Mouse (Mus musculus): ENCODE measurements around the gene Nop9.

Gene Nop9

DNA sequence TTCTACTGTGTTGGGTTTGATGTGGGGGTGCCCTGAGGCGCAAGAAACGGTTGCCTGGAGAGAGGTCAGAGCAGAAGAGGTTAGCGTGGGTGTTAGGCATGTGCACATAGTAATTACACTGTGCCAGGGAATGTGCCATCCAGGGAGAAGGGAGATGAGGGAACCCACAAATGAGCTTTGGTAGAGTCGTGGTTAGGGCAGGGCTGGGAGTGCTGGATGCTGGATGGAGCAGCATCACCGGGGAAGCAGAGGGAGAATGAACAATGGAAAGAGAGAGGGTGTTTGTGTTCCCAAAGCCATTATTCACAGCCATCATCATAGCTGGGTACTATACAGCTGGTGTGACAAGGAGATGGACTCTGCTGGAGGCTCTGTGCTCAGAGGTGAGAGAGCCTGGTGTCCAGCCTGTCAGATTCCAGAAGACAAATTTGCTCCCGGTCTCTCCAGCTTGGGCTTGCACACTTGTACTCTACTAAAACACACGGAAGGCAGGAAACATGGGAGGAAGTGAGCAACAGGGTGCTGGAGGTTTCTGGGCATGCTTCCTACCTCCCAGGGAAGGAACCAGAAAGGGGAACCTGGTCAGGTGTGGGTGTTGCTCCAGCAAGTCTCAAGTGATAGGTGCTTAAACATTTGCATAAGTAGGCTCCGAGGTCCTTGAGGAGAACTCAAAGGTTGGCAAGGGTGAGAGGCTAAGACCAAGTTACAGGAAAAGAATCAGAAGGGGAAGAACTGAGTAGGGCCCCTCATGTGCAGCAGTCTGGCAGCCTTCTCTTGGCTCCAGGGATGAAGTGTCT lies 17.4 kb upstream of the Nop9 start:
- DNase-seq (ENCODE audit: low spot score) = no peak

DNA sequence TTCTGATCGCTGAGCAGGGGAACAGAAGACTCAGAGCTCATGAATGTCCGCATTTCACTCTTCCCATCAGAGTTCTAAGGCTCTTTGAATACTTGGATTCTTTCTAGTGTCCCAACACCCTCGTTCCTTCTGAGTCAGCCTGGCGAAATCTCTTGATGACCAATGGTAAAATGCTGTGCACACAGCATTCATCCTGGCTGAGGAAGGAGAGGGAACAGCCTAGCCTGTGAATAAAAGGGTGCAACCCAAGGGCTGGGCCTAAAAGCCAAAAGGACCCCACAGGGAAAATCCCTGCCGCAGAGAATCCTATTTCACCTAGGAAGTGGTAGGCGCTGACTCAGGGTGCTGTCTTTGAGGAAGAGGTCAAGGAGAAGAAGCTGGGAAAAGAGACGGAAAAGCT lies 15.4 kb upstream of the Nop9 start:
- DNase-seq (ENCODE audit: low spot score) = no peak

DNA sequence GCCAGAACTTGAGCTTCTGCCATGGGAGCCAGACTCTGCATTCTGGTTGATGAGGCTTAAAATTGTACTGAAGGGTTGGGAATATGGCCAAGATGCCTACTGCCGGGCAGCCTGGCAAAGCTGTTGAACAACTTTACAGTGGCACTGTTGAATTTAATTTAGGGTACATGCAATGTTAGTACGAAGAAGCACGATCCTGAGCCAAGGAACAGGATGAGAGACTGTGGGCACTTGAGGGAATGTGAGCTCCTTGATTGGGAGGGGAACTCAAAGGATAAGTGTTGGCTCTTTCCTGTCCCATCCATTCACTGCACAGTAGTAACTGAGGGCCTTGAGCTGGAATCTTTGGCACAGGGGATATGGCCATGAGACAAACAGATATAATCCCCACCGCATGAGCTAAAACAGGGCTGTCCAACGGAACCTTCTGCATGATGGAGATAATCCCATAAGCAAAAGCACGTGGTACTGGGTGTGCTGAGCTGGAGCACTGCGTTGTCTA lies 14.9 kb upstream of the Nop9 start:
- DNase-seq (ENCODE audit: low spot score) = no peak

DNA sequence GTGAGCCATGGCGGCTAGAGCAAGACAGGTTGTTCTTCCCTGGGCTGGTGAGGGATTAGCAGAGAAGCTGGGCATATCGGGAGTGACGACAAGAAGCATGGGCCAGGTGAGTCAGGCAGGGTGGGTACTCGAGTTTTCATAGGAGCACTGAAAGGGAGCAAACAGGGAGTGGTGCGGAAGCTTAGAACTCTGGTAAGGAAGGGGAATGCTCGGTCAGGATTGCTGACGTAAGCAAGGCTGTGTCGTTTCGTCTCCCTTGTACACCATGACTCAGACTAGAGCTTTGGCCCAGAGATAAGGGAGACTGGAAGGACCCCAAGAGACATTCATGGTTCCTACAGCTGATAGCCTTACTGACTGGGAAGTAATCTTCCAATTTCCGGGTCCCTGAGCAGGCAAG lies 11.6 kb upstream of the Nop9 start:
- DNase-seq (ENCODE audit: low spot score) = no peak

DNA sequence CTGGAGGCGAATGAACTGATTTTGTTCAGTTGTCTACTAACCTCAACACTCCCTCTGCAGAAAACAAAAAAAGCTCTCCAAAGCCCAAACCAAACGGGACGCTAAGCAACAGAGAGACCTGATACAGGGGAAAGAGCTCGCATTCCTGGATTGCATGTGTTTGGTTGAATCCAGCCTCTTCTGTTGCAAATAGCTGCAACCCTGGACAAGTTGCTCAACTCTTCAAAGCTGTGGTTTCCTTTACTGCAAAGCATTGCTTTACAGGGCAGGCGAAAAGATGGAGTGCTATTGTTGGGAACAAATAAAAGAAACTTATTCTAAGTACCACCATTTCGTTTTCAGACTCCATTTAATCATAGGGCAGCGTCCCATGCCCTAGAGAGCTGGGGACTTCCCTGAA lies 10.6 kb upstream of the Nop9 start:
- DNase-seq (ENCODE audit: low spot score) = no peak

DNA sequence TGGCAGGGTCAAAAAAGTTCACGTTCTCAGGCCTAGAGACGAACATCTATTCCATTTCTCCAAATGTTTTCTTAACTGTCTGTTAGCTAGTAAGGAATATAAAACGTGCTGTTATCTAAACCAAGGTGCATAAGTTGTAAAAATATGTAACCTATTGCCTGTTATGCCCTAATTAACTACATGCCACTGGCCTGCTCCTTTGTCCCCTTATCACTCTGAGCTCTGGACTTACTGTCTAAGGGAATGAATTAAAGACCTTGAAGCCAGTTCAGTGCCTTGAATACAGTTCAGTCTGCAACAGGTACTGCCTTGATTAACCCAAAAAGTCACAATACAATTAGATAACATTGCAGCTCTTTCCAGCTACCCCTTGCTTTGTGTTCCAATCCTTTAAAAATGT lies 10.2 kb upstream of the Nop9 start:
- DNase-seq (ENCODE audit: low spot score) = no peak

DNA sequence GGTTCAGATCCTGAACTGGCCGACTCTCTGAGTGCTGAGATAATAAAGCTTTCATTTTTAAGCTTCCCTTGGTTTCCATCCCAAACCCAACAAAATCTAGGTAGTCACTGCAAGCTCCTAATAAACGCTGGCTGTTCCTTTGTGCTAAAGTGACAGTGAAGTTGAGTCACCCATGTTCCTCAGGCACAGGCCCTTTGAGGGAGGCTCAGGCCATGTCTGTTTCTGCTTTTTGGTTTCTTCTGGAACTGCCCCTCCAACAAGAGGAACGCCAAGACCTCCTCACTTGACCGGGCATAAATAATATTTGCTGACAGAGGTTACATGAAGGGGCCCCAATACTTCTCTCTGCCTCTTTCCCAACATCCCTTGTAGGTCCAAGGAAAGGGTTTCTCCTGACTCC lies 9.7 kb upstream of the Nop9 start:
- DNase-seq (ENCODE audit: low spot score) = no peak

DNA sequence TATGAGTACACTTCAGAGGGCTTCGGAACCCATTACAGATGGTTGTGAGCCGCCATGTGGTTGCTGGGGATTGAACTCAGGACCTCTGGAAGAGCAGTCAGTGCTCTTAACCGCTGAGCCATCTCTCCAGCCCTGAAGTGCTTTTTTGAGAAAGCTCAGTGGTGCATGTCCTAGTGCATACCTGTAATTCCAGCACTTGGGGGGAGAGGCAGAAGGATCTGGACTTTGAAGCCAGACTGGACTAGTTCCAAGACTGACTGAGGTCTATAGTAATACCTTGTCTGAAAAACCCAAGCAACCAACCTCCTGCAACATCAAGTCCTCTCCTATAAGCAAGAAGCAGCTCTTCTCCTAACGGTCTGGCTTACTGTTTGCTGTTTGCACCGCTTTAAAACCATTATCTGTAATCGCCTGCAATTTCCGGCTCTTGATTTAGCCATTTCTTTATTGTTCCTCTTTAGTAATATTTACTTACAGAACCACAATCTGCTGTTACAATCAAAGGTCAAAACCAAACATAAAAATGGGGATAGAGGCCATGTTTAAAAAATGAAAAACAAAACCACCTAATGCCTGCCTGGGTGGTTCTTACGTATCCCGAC lies 8.3 kb upstream of the Nop9 start:
- no peak for DNase-seq (ENCODE audit: low spot score)

DNA sequence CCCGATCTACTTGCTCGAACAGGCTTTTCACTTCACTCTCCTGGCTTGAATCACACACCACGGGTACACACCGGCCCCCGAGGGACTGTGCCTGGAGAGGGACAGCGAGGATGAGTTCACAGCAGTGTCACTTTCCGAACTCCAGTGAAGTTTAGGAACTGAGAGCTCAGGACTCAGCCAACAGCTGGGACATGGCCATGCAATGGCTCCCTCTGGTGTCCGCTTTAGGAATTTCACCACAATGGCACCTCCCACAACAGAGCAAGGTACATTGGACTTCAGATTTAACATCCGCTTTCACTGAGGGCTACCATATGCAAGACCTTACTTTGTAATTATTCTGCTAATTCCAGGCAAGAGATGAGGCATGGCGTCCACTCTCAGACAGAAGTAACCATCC lies 1.8 kb upstream of the Nop9 start:
- peak; percentile 82 for DNase-seq (ENCODE audit: low spot score)

DNA sequence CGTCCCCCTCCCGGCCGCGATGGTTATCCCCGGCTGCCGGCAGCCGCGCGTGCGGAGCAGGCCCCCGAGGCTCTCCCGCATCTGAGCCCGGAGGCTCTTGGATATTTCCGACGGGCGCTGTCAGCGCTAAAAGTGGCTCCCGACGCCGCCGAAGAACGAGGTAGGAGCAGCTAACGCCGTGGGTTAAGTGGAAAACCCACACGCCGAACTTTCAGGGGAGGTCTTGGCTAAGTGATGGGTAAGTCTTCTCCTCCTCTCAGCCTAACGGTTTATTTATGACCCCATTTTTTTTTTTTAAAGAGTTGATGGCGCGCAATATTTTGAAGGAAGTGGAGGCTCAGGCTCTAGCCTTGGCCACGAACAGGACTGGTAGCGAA lies 356 bp downstream of the Nop9 start:
- DNase-seq (ENCODE audit: low spot score) = no peak

DNA sequence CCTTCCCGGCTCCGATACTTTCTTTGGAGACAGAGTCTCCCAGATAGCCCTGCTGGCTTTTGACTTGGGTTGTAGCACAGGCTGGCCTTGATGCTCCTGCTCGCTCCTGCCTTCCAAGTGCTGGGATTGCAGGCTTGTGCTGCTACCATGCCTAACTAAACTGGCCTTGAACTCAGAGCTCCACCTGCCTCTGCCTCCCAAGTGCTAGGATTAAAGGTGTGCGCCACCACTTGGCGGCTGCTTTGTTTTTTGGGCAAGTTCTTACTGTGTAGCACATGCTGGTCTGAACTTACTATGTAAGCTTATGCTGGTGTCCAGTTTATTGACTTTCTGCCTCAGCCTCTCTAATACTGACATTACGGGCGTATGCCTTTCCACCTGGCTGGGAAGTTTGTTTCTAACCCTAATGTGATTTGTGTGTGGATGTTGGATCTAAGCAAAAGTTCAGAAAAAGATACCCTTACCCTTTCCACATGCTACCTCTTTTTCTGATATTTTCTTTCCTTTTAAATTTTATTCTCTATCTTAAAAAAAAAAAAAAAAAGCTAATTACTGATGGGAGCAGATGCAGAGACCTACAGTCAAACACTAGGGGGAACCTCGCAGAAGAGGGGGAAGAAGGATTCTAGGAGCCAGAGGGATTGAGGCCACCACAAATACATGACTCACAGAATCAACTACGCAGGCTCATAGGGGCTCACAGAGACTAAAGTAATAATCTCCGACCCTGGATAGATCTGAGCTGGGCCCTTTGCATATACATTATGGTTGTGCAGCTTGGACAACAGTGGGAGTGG lies 1.8 kb downstream of the Nop9 start:
- DNase-seq (ENCODE audit: low spot score) = no peak

DNA sequence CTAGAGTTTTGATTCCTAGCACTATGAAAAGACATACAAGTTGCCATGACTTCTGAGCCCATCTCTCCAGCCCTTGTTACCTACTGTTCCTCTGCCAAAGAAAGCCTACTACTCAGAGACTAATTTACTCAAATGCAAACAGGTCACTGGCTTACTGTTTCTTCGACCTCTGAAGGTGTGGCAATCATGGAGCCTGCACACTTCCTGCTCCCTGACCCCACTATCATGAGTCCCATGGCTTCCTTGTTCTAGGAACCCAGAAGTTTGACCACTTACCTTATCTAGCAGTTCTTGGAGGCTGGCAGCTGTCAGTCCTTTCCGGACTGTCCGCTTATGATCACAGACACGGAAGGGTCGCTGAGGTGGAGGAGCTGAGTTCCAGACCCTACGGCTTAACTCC lies 12.1 kb downstream of the Nop9 start:
- DNase-seq (ENCODE audit: low spot score) = no peak

DNA sequence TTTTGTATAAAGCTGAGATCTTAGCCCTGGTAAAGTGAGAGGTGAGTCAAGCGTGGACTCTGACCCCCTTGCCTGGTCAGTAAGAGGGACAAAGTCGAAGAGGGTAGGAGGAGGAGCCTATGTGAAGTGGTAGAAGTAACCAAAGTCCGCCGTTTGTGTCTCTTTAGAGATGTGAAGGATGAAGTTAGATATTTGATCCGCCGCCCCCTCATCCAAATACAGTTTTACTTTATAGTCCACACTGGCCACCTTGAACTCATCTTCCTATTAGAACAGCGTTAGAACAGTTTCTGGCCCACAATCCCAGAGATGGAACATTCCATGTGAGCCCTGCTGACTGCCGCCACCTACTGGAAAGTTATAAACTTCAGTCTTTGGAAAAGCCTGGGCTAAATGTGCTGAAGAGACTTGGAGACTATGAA lies 12.9 kb downstream of the Nop9 start, which contains the start of gene Cideb:
Gene Cideb (minus strand): TSS at position 96 of the 422 bp plus-strand sequence.
- DNase-seq (ENCODE audit: low spot score) = no peak

DNA sequence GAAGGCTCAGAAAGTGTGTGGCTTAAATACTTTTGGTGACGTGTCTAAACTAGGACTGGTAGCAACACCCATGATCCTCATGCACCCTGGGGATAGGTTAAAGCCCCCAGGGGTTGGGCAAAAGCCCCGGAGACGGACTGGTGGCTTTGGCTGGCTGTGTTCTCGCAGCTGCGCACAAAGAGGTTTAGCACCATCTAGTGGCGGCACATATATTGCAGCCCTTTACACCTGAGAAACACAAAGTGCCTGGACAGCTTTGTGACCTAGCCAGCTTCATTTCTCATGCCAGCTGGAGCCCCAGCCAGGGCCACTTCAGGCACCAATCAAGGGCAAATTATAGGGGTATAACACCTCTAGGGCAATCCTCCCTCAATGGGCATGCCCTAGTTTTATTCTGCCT lies 14.7 kb downstream of the Nop9 start:
- peak; percentile 77 for DNase-seq (ENCODE audit: low spot score)

DNA sequence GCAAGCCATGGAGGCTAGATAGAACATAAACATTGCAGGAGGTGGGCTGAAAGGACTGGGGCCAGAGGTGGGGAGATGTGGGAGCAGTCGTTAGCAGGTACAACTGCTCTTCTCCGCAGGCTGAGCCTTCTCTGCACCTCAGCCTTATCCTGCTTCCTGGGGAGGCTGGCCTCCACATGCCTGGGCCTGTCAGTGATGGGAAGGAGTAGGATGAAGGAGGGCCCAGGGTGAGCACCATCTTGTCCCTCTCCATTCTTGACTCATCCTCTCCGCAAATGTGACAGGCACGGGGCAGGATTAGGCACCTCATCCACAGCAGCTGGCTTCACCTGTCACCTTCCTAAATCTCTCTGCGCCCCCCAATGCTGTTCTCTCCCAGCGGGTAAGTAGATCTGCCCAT lies 15.7 kb downstream of the Nop9 start, which contains the start of gene Ltb4r2:
Gene Ltb4r2 (plus strand): TSS at position 266 of the 400 bp plus-strand sequence.
- no peak for DNase-seq (ENCODE audit: low spot score)

DNA sequence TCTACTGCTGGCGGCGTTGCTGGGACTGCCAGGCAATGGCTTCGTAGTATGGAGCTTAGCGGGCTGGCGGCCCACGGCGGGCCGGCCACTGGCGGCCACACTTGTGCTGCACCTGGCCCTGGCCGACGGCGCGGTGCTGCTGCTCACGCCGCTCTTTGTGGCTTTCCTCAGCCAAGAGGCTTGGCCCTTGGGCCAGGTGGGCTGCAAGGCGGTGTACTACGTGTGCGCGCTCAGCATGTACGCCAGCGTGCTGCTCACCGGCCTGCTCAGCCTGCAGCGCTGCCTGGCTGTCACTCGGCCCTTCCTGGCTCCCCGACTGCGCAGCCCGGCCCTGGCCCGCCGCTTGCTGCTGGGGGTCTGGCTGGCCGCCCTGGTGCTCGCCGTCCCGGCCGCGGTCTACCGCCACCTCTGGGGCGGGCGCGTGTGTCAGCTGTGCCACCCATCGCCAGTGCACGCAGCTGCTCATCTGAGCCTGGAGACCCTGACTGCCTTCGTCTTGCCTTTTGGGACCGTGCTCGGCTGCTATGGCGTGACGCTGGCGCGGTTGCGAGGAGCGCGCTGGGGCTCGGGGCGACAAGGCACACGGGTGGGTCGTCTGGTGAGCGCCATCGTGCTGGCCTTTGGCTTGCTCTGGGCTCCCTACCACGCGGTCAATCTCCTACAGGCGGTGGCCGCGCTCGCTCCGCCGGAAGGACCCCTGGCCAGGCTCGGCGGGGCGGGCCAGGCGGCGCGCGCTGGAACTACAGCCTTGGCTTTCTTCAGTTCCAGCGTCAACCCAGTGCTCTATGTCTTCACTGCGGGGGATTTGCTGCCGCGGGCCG lies 16.7 kb downstream of the Nop9 start:
- DNase-seq (ENCODE audit: low spot score) = peak; percentile 53

DNA sequence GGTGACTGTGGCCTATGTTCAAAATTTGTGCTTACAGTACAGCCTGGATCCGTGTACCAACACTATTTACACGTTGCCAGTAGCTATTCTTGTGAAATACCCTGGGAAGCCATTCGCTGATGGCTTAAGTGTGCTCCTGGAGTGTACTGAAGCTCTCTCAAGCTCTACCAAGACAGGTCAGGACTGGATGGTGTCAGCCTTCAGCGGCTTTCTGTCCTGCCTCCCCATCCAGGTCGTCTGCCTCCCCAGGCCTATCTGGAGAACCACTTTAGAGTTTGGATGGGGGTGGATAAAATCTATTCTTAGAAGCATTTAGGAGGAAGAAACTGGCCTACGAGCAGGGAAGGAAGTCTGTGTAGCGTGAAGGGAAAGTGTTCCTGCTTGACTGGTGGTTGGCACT lies 17.7 kb downstream of the Nop9 start:
- no peak for DNase-seq (ENCODE audit: low spot score)

DNA sequence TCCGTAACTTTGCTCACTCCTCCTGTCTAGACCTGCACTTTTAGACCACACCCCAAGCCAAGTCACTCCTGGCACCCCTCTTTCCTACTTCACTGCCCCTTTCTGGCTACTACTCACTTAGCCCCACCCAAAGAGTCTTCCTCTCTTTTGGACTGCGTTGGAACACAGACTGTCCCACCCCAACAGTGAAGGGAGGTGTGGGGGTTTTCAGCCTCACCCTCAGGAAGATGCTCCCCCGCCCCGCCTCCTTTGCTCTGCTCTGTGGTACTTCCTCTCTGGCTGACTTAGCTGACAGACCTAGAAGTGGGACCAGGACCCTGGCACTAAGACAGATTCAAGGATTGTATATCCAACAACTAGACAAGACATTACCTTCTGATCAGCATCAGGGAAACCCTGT lies 20.2 kb downstream of the Nop9 start, which contains the start of gene Ltb4r1:
Gene Ltb4r1 (plus strand): TSS at position 267 of the 400 bp plus-strand sequence.
- no peak for DNase-seq (ENCODE audit: low spot score)

DNA sequence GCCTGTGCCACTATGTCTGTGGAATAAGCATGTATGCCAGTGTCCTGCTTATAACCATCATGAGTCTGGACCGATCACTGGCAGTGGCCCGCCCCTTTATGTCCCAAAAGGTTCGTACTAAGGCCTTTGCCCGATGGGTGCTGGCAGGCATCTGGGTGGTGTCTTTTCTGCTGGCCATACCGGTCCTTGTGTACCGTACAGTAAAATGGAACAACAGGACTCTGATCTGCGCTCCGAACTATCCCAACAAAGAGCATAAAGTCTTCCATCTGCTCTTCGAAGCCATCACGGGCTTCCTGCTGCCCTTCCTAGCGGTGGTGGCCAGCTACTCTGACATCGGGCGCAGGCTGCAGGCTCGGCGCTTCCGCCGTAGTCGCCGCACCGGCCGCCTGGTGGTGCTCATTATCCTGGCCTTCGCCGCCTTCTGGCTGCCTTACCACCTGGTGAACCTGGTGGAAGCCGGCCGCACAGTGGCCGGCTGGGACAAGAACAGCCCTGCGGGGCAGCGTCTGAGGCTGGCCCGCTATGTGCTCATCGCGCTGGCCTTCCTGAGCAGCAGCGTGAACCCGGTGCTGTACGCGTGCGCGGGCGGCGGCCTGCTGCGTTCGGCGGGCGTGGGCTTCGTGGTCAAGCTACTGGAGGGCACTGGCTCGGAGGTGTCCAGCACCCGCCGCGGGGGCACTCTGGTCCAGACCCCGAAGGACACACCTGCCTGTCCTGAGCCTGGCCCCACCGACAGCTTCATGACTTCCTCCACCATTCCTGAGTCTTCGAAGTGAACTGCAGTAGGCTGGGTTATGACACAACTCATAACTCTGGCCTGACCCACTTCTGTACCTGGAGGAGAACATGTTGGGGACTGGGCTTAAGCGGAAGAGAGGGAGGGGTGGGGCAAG lies 22.3 kb downstream of the Nop9 start:
- DNase-seq (ENCODE audit: low spot score) = peak; percentile 67

DNA sequence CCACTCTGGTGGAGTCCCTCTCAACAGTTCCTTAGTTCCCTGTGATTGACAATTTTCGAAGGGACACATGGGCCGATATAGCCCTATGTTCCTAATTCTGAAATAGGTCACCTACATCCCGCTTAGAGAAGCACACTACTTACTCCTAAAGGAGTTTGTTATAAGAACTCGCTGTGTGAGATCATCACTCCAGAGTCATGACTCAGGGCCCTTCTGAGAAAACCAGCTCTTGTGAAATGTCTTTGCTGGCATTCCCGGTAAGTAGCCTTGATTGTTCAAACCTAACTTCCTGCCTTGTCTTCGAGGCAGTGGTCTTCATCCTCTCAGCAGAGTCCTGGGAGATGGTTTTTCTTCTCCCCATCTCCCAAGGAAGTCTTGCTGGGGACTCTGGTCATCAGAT lies 23.1 kb downstream of the Nop9 start:
- DNase-seq (ENCODE audit: low spot score) = no peak
